Mouse (Mus musculus) kidney, adult 2 months (tissue): ENCODE results near the gene Pitpnm3.

Source experiments
- CTCF ChIP-seq: fragments of 200-500 bp; conservative IDR thresholded peaks from 2 replicates; pipeline ENCODE4 v1.5.1; 2011; ENCODE audit warnings: low read depth, mild to moderate bottlenecking, control low read depth, low read length, moderate library complexity, mixed read lengths; ENCODE audit not compliant: insufficient read depth, insufficient read length
- POLR2A ChIP-seq: fragments of 200-500 bp; IDR thresholded peaks from one replicate; pipeline ENCODE4 v1.6.1; 2011; ENCODE audit warnings: low read depth, low read length, control low read depth

- TF ChIP-seq POLR2A = no peak
- no peak for TF ChIP-seq CTCF
Observed at GRCm38 (mm10) chr11:72130472-72130871, 5.1 kb downstream of the Pitpnm3 start.
